Mouse (Mus musculus): Measurements from ENCODE around the gene Scube1. TPM values are rescaled to one million over a fixed set of nuclear protein-coding genes. Genes with fewer than 3 reads are reported as not detected.
A peak's percentile ranks its signal among the peaks of the same experiment; 100 is the strongest.

Gene Scube1
- polyA plus RNA-seq (2012; rRNA removed): 1.3 and 2.2 TPM in 2 replicates

DNA sequence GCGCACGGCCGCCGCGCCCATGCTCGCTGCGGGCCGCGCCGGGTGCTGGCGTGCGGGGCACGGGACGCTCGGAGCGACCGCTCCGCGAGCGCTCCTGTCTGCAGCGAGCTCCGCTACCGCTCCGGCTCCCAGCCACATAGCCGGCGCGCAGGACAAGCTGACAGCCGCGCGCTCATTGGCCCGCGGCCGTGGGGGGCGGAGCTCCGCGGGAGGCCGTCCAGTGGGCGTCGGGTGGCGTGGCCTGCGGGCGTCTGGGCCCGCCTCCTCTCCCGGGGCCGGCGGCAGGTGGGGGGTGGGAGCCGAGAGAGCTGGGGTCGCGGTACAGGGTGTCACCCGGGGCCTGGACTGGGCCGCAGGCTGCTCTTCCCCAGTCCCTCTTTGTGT is at the start of gene Scube1:
Gene Scube1 (minus strand): TSS at position 136 of the 384 bp plus-strand sequence.
- H3K27ac ChIP-seq (ENCODE audit: control insufficient read depth, insufficient read depth, low read length): no peak within 1 kb of the TSS
- H3K4me1 ChIP-seq (replicated peaks; ENCODE audit: control insufficient read depth, insufficient read depth, low read length): peaks cover 6% of the 10 kb centered on the region; the same call in 1 of the 2 replicates
- no peaks in the 10 kb centered on the region for H3K36me3 ChIP-seq (ENCODE audit: control insufficient read depth, insufficient read depth, low read length)
- peaks cover 9% of the 10 kb centered on the region for H3K27me3 ChIP-seq (ENCODE audit: control insufficient read depth, insufficient read depth, low read length)
- H3K4me3 ChIP-seq (ENCODE audit: control insufficient read depth, insufficient read depth, low read length): peak within 1 kb of the TSS; percentile 12; the same call in 1 of the 2 replicates
- 4% methylated on average over 51 of the region's 51 CpGs for WGBS
- no peak for TF ChIP-seq CTCF (IDR thresholded peaks at IDR 0.05; ENCODE audit: borderline replicate concordance, control insufficient read depth, extremely low read depth, insufficient read depth, low read length, poor library complexity)
- TF ChIP-seq POLR2A (IDR thresholded peaks at IDR 0.05; ENCODE audit: control insufficient read depth, extremely low read depth, insufficient read depth, low read length, poor library complexity): no peak
- peak; percentile 59 for DNase-seq

DNA sequence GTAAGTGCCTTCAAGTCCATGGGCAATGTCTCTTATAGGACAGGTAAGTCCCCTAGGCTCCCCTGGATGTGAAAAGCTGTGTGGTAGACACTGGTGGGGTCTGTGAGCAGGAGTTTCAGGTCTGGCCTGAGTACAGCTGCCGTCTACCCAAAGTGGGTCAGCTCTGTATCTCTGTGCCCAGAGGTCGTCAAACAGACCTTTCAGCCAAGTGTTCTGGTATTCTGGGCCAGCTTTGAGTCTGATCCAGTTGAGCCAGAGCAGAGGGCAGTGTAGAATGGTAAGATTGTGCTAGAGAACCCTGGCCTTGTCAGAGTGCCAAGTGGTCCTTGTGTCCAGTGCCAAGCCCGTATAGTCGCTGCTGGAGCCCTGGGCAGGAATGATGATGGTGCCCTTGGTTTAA is 48.1 kb upstream of the Scube1 start:
- H3K27ac ChIP-seq (ENCODE audit: control insufficient read depth, insufficient read depth, low read length): no peak overlapping the region
- no peak for TF ChIP-seq POLR2A (IDR thresholded peaks at IDR 0.05; ENCODE audit: control insufficient read depth, extremely low read depth, insufficient read depth, low read length, poor library complexity)
- no peak for TF ChIP-seq CTCF (IDR thresholded peaks at IDR 0.05; ENCODE audit: borderline replicate concordance, control insufficient read depth, extremely low read depth, insufficient read depth, low read length, poor library complexity)
- no peak for DNase-seq
- no peak overlapping the region for H3K4me3 ChIP-seq (ENCODE audit: control insufficient read depth, insufficient read depth, low read length)
- 88% methylated on average over 4 of the region's 4 CpGs for WGBS
- no peaks in the 10 kb centered on the region for H3K4me1 ChIP-seq (replicated peaks; ENCODE audit: control insufficient read depth, insufficient read depth, low read length)
- H3K36me3 ChIP-seq (ENCODE audit: control insufficient read depth, insufficient read depth, low read length): no peaks in the 10 kb centered on the region
- no peaks in the 10 kb centered on the region for H3K27me3 ChIP-seq (ENCODE audit: control insufficient read depth, insufficient read depth, low read length)

DNA sequence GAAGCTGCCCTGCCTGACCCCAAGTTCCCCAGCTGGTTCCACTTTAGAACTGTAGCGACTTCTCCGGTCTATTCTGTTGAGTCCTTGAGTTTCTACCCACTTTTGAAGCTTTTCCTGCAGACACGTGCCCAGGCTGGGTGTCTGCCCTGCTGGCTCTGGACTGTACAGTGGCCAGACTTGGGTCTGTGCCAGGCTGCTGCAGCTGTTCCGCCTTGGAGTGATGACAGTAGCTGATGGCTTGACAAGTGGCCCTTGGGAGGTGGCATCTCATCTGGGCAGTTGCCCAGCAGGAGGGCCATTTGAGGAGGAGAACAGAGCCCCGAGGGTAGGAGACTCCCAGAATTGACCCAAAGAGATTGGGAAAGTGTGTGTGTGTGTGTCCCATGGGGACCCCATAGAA is 47.6 kb upstream of the Scube1 start:
- Histone ChIP-seq H3K27me3 (ENCODE audit: control insufficient read depth, insufficient read depth, low read length) (no peaks in the 10 kb centered on the region), H3K36me3 (ENCODE audit: control insufficient read depth, insufficient read depth, low read length) (no peaks in the 10 kb centered on the region), H3K4me3 (ENCODE audit: control insufficient read depth, insufficient read depth, low read length) (no peak overlapping the region), H3K27ac (ENCODE audit: control insufficient read depth, insufficient read depth, low read length) (no peak overlapping the region), H3K4me1 (replicated peaks; ENCODE audit: control insufficient read depth, insufficient read depth, low read length) (no peaks in the 10 kb centered on the region)
- no peak for TF ChIP-seq CTCF (IDR thresholded peaks at IDR 0.05; ENCODE audit: borderline replicate concordance, control insufficient read depth, extremely low read depth, insufficient read depth, low read length, poor library complexity)
- TF ChIP-seq POLR2A (IDR thresholded peaks at IDR 0.05; ENCODE audit: control insufficient read depth, extremely low read depth, insufficient read depth, low read length, poor library complexity): no peak
- no peak for DNase-seq
- 68% methylated on average over 5 of the region's 5 CpGs for WGBS

DNA sequence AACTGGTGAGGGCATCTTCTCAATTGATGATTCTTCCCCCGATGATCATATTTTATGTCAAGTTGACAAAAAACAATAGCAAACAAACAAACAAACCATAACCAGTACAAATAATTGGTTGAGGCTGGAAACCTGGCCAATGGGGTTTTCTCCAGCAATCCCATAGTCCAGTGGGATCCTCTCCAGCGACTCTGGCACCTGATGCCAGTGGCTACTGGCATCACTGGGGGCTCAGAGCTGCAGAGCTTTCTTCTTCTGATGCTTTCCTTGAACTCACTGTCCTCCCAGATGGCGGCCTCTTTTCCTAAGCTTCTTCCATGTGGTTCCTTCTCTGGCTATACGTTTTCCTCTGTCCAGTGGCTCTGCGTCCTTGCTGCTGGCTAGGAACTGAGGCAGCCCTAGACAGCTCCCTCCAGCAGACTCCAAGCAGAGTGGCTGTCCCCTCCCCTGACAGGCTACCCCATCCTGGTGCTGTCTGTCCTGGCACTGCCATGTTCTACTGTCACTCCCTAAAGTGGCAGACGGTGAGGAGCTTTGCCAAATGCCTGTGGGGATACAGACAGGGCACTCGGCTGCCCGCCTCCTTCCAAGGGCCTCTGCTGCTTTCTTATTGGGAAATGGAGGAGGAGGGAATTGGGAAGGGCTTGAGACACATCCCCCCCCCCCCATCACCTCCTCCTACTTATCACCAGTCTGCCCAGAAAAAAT is 46.7 kb upstream of the Scube1 start:
- no peak for DNase-seq
- TF ChIP-seq POLR2A (IDR thresholded peaks at IDR 0.05; ENCODE audit: control insufficient read depth, extremely low read depth, insufficient read depth, low read length, poor library complexity) (no peak), CTCF (IDR thresholded peaks at IDR 0.05; ENCODE audit: borderline replicate concordance, control insufficient read depth, extremely low read depth, insufficient read depth, low read length, poor library complexity) (no peak)
- no peaks in the 10 kb centered on the region for H3K36me3 ChIP-seq (ENCODE audit: control insufficient read depth, insufficient read depth, low read length)
- H3K27ac ChIP-seq (ENCODE audit: control insufficient read depth, insufficient read depth, low read length): no peak overlapping the region
- 84% methylated on average over 8 of the region's 8 CpGs for WGBS
- H3K27me3 ChIP-seq (ENCODE audit: control insufficient read depth, insufficient read depth, low read length): no peaks in the 10 kb centered on the region
- H3K4me3 ChIP-seq (ENCODE audit: control insufficient read depth, insufficient read depth, low read length): no peak overlapping the region
- no peaks in the 10 kb centered on the region for H3K4me1 ChIP-seq (replicated peaks; ENCODE audit: control insufficient read depth, insufficient read depth, low read length)

DNA sequence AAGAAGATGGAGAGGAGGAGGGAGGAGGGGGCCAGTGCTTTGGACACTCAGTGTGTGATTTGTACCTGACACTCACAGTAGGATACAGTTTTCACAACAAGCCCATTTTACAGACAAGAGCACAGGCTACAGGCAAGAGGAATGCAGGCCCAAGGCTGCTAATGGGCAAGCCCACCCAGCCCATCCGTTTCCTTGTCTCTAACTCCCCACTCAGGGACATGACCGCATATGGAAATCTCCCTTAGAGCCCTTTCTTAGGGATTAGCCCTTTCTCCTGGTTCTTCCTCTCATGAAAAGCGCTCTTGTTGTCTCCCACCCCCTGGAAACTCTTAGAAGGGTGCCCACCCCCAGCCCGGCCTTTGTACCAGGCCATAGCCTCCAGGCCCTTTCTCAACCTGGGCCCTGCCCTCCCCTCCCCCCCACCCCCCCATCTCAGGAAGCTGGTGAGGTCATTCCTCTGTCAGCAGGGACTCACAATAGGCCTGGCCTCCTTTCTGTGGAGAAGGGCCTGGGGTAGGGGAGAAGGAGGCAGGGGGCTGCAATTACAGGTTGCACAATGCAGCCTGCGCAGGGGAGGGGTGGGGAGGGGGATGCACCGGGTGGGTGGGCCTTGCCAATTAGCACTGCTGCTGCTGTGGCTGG is 40.7 kb upstream of the Scube1 start:
- no peak overlapping the region for H3K4me3 ChIP-seq (ENCODE audit: control insufficient read depth, insufficient read depth, low read length)
- H3K36me3 ChIP-seq (ENCODE audit: control insufficient read depth, insufficient read depth, low read length): no peaks in the 10 kb centered on the region
- TF ChIP-seq POLR2A (IDR thresholded peaks at IDR 0.05; ENCODE audit: control insufficient read depth, extremely low read depth, insufficient read depth, low read length, poor library complexity) (no peak), CTCF (IDR thresholded peaks at IDR 0.05; ENCODE audit: borderline replicate concordance, control insufficient read depth, extremely low read depth, insufficient read depth, low read length, poor library complexity) (no peak)
- WGBS: 43% methylated on average over 6 of the region's 6 CpGs
- H3K27ac ChIP-seq (ENCODE audit: control insufficient read depth, insufficient read depth, low read length): no peak overlapping the region
- DNase-seq: no peak
- H3K27me3 ChIP-seq (ENCODE audit: control insufficient read depth, insufficient read depth, low read length): no peaks in the 10 kb centered on the region
- H3K4me1 ChIP-seq (replicated peaks; ENCODE audit: control insufficient read depth, insufficient read depth, low read length): no peaks in the 10 kb centered on the region

DNA sequence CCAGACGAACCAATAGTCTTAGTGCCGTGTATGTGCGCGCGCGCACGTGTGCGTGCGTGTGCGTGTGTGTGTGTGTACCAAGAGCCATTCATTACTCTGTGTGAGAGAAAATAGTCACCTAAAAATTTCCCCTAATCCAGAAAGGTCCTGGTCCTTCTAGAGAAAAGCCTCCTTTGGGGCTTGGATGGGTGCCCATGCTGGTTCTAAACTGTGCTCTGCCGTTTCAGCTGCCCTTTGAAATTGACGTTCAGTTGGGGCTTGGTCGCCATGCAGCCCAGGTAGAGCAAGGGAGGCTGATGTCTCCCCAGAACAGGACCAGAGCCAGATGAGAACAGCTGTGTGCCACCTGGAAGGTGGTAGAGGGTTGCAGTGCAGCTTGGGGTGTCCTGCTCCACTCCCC is 36.7 kb upstream of the Scube1 start:
- WGBS: 90% methylated on average over 13 of the region's 13 CpGs
- Histone ChIP-seq H3K4me3 (ENCODE audit: control insufficient read depth, insufficient read depth, low read length) (no peak overlapping the region), H3K4me1 (replicated peaks; ENCODE audit: control insufficient read depth, insufficient read depth, low read length) (no peaks in the 10 kb centered on the region), H3K27me3 (ENCODE audit: control insufficient read depth, insufficient read depth, low read length) (no peaks in the 10 kb centered on the region), H3K27ac (ENCODE audit: control insufficient read depth, insufficient read depth, low read length) (no peak overlapping the region), H3K36me3 (ENCODE audit: control insufficient read depth, insufficient read depth, low read length) (no peaks in the 10 kb centered on the region)
- TF ChIP-seq CTCF (IDR thresholded peaks at IDR 0.05; ENCODE audit: borderline replicate concordance, control insufficient read depth, extremely low read depth, insufficient read depth, low read length, poor library complexity): no peak
- TF ChIP-seq POLR2A (IDR thresholded peaks at IDR 0.05; ENCODE audit: control insufficient read depth, extremely low read depth, insufficient read depth, low read length, poor library complexity): no peak
- DNase-seq: no peak

Data from thymus, adult 2 months (tissue).